Mouse (Mus musculus) regulatory T cell (primary cell): ENCODE measurements around the gene 1700067P10Rik.

Experiments
- in situ Hi-C: fragments of 300-600 bp; cut with MboI, MseI; formaldehyde crosslinking; loops from one replicate; pipeline ENCODE4 v1.15.1; 2025; ENCODE audit warnings: high pct_unique_total_duplicates

1700067P10Rik gene

GRCm38 (mm10) chr17:48095718-48096121, 6.6 kb downstream of the 1700067P10Rik start:
- in situ Hi-C loops: loop anchor here (5.0 kb wide), 3 partner anchors 48 to 303 kb away; no protein-coding TSS in a partner anchor

GRCm38 (mm10) chr17:48096321-48096720, 7.2 kb downstream of the 1700067P10Rik start:
- in situ Hi-C loops: loop anchor here (5.0 kb wide), 3 partner anchors 49 to 304 kb away; no protein-coding TSS in a partner anchor

GRCm38 (mm10) chr17:48097011-48097742, 8.1 kb downstream of the 1700067P10Rik start:
- in situ Hi-C loops: loop anchor here (5.0 kb wide), 3 partner anchors 50 to 305 kb away; no protein-coding TSS in a partner anchor

DNA sequence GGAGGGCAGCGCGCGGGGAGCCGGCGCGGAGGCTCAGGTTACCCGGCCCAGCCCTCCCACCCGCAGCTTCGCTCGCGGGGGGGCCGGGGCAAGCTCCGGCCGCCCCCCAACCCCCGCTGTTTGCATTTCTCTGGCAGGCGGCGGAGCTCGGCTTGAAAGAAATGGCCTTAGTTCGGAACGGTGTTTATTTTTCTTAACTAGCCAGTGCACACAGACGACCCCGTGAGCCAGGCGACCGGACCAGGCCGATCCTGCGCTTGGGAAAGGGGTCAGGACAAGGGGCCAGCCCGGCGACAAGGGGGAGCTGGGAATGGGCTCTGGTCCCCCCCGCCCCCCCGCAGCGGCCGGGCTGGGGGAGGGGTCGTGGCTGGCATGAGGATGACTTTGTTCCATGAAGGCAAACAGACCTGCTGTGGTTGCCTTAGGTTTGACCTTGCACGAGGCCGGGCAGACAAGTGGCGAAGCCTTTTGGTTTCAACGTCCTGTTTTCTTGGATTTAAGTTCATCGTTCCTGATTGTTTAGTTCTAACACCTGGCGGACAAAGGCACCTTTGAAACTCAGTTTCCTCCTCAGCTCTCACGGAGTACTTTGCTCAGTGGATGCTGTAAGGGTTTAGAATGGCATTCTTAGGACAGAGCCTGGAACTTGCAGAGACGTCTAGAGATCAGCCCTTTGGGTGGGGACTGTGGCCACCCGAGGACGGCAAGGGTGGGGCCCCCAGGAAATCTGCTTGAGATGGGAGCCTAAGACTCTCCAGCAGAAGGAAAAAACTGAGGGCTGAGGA, 8.8 kb downstream of the 1700067P10Rik start:
- in situ Hi-C loops: loop anchor here (5.0 kb wide), 3 partner anchors 51 to 306 kb away; no protein-coding TSS in a partner anchor

GRCm38 (mm10) chr17:48098528-48098890, 9.4 kb downstream of the 1700067P10Rik start:
- in situ Hi-C loops: loop anchor here (5.0 kb wide), 3 partner anchors 51 to 306 kb away; no protein-coding TSS in a partner anchor

DNA sequence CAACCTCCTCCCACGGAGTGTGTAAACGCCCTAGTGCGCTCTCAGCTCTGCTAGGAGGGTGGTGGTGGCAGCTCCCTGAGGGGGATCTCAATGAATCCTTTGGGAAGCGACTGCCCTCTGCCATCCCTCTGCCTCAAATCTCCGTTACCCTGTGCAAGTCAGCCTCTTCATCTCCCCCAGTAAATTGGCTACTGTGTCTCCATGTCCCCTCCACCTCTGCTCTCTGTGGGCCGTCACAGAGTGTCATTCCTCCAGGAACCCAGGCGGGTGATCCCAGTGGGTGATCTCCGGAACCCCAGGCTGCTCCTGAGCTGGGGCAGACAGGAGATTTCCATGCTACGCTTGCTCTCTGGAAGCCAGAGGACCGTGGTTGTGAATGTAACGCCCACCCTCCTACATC, 10.2 kb downstream of the 1700067P10Rik start:
- in situ Hi-C loops: loop anchor here (5.0 kb wide), 3 partner anchors 52 to 307 kb away; no protein-coding TSS in a partner anchor

- in situ Hi-C loops: no loop called here
Observed at GRCm38 (mm10) chr17:48100441-48101417, 11.6 kb downstream of the 1700067P10Rik start.

GRCm38 (mm10) chr17:48107333-48107732, 18.2 kb downstream of the 1700067P10Rik start:
- in situ Hi-C loops: no loop called here

DNA sequence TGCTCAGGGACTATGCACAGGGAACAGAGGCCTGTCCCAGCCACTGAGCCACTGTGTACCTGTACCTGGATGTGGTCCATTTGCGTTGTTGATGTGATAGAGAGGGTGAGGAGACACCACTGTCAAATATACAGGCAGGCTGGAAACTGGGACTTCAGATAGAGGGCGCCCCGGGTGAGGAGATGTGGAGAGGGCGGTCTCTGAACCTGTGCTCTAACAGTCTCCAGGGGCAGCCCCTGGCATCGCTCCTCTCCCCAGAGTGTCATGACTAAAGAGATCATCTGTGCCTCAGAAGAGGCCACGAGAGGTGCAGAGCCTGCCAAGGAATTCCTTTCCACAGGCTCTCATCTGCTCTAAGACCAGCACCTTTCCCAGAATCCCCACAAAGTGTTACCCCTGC, 18.7 kb downstream of the 1700067P10Rik start:
- in situ Hi-C loops: no loop called here

GRCm38 (mm10) chr17:48108520-48108919, 19.4 kb downstream of the 1700067P10Rik start:
- in situ Hi-C loops: no loop called here

GRCm38 (mm10) chr17:48110547-48111287, 21.6 kb downstream of the 1700067P10Rik start:
- in situ Hi-C loops: no loop called here

- in situ Hi-C loops: loop anchor here (5.0 kb wide), 1 partner anchor 219 kb away; no protein-coding TSS in a partner anchor
Observed at GRCm38 (mm10) chr17:48118570-48118969, 29.5 kb downstream of the 1700067P10Rik start.

DNA sequence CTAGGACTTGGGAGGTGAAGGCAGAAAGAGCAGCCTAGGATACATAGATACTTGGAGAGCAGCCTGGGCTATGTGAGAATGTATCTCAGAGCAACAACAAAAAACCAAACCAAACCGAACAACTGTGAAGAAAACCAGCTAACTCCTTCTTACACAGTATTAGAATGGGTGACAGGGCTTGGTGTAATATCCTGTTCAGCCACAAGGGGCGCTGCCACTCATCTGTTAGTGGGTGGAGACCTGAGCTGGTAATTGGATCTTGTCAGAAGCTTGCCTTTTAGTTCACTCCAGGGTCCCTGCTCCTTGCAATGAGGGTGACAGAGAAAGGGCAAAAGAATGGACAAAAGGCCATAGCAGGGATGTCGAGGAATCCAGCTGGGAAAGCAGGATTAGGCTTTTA, 30.5 kb downstream of the 1700067P10Rik start:
- in situ Hi-C loops: loop anchor here (5.0 kb wide), 1 partner anchor 218 kb away; no protein-coding TSS in a partner anchor

DNA sequence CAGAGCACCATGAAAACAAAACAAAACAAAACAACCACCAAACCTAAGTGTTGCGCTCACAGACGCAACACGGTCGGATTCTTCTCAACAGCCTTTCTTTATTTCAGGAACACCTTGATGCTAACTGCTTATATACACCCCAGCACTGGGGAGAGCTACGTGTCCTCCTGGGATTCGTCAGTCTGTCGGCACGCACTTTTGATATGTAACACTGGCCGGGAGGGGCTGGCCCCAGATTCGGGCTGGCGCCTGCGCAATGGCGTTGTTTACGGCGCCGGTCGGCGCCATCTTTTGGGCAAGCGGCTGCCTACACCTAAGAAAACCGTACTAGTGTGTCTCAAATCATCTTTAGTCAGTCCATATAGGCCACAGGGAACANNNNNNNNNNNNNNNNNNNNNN, 31.3 kb downstream of the 1700067P10Rik start:
- in situ Hi-C loops: no loop called here

- in situ Hi-C loops: no loop called here
Observed at GRCm38 (mm10) chr17:48132810-48133209, 43.7 kb downstream of the 1700067P10Rik start.
